Mouse (Mus musculus) lung, adult 2 months (tissue): Measurements from ENCODE around the gene Grik1.

ENCODE experiments used
- CTCF ChIP-seq: fragments of 200-500 bp; IDR thresholded peaks from 2 replicates; pipeline ENCODE4 v1.5.1; 2011; ENCODE audit warnings: mild to moderate bottlenecking, low read length, control low read depth; ENCODE audit not compliant: insufficient read depth
- POLR2A ChIP-seq: fragments of 200-500 bp; IDR thresholded peaks from 2 replicates; pipeline ENCODE4 v1.6.1; 2011; ENCODE audit warnings: low read depth, mild to moderate bottlenecking, control low read depth, low read length, borderline replicate concordance; ENCODE audit errors: extremely low read depth

GRCm38 (mm10) chr16:88289421-88290081 is 514 bp downstream of the Grik1 start:
- TF ChIP-seq CTCF (no peak), POLR2A (no peak)
